Mouse (Mus musculus): ENCODE data around the gene Cox4i2. TPM values are rescaled to one million over a fixed set of nuclear protein-coding genes. Genes with fewer than 3 reads are reported as not detected.

Cox4i2 gene
- polyA plus RNA-seq, 1 experiment from 2014 or later, result 12.1 TPM

Small RNAs within 50 kb of the gene (microRNA-seq; reads per million reads assigned to microRNA genes)
- gene Gm23802, result not detected

Other genes with a start within 250 kb of the Cox4i2 start
- gene Defb26, start 242.5 kb upstream of the Cox4i2 start, polyA plus RNA-seq (2014; fragmentation: Nextera tagmentation; extraction: Ambion mirVana), result not detected in 2 replicates
- gene Defb28, start 235.9 kb upstream of the Cox4i2 start, polyA plus RNA-seq (2014; fragmentation: Nextera tagmentation; extraction: Ambion mirVana), result 0.80 TPM in 1 of 2 replicates, not detected in the other
- gene Defb29, start 214.1 kb upstream of the Cox4i2 start, polyA plus RNA-seq (2014; fragmentation: Nextera tagmentation; extraction: Ambion mirVana), result 0.66 TPM in 1 of 2 replicates, not detected in the other
- not detected in 2 replicates for gene Gm17416, start 184.8 kb upstream of the Cox4i2 start, polyA plus RNA-seq (2014; fragmentation: Nextera tagmentation; extraction: Ambion mirVana)
- not detected in 2 replicates for gene Defb21, start 181.4 kb upstream of the Cox4i2 start, polyA plus RNA-seq (2014; fragmentation: Nextera tagmentation; extraction: Ambion mirVana)
- not detected in 2 replicates for gene Defb19, start 173.9 kb upstream of the Cox4i2 start, polyA plus RNA-seq (2014; fragmentation: Nextera tagmentation; extraction: Ambion mirVana)
- not detected in 2 replicates for gene Defb45, start 154.8 kb upstream of the Cox4i2 start, polyA plus RNA-seq (2014; fragmentation: Nextera tagmentation; extraction: Ambion mirVana)
- gene Defb36, start 149.8 kb upstream of the Cox4i2 start, polyA plus RNA-seq (2014; fragmentation: Nextera tagmentation; extraction: Ambion mirVana), result 1.1 TPM in 2 replicates
- 28.2 and 37.2 TPM in 2 replicates for gene Defb25, start 131.1 kb upstream of the Cox4i2 start, polyA plus RNA-seq (2014; fragmentation: Nextera tagmentation; extraction: Ambion mirVana)
- gene Rem1, start 127.2 kb upstream of the Cox4i2 start, polyA plus RNA-seq (2014; fragmentation: Nextera tagmentation; extraction: Ambion mirVana), result 46.9 and 61.8 TPM in 2 replicates
- 127 and 147 TPM in 2 replicates for gene H13, start 84.7 kb upstream of the Cox4i2 start, polyA plus RNA-seq (2014; fragmentation: Nextera tagmentation; extraction: Ambion mirVana)
- 35.4 and 40.8 TPM in 2 replicates for gene Mcts2, start 67.1 kb upstream of the Cox4i2 start, polyA plus RNA-seq (2014; fragmentation: Nextera tagmentation; extraction: Ambion mirVana)
- gene Id1, start 17.9 kb upstream of the Cox4i2 start, polyA plus RNA-seq (2014; fragmentation: Nextera tagmentation; extraction: Ambion mirVana), result 129 and 178 TPM in 2 replicates
- 66.9 and 96.1 TPM in 2 replicates for gene Bcl2l1, start 77.6 kb downstream of the Cox4i2 start, polyA plus RNA-seq (2014; fragmentation: Nextera tagmentation; extraction: Ambion mirVana)
- 107 and 124 TPM in 2 replicates for gene Tpx2, start 93.8 kb downstream of the Cox4i2 start, polyA plus RNA-seq (2014; fragmentation: Nextera tagmentation; extraction: Ambion mirVana)
- 0.13 TPM in 1 of 2 replicates, not detected in the other for gene Mylk2, start 157.2 kb downstream of the Cox4i2 start, polyA plus RNA-seq (2014; fragmentation: Nextera tagmentation; extraction: Ambion mirVana)
- gene Foxs1, start 179.0 kb downstream of the Cox4i2 start, polyA plus RNA-seq (2014; fragmentation: Nextera tagmentation; extraction: Ambion mirVana), result 4.4 and 4.8 TPM in 2 replicates
- gene Dusp15, start 197.5 kb downstream of the Cox4i2 start, polyA plus RNA-seq (2014; fragmentation: Nextera tagmentation; extraction: Ambion mirVana), result 2.3 and 2.5 TPM in 2 replicates
- gene Ttll9, start 208.3 kb downstream of the Cox4i2 start, polyA plus RNA-seq (2014; fragmentation: Nextera tagmentation; extraction: Ambion mirVana), result 1.1 and 1.2 TPM in 2 replicates

Measured in kidney, embryonic 14.5 days (tissue).